Mouse (Mus musculus) frontal cortex, postnatal 36 days (tissue): ENCODE results near the gene Btbd35f28.
"Not testable (repeated sequence)": the region's sequence is repeated elsewhere in the genome, so short reads cannot be mapped to it uniquely, and the experiment has no call there.

Experiments
- DNase-seq, 2 experiments: peaks; one replicate each; pipeline ENCODE4 v3.0.0; 2022; ENCODE audit warnings: low spot score in 2 of 2

Btbd35f28 gene

DNA sequence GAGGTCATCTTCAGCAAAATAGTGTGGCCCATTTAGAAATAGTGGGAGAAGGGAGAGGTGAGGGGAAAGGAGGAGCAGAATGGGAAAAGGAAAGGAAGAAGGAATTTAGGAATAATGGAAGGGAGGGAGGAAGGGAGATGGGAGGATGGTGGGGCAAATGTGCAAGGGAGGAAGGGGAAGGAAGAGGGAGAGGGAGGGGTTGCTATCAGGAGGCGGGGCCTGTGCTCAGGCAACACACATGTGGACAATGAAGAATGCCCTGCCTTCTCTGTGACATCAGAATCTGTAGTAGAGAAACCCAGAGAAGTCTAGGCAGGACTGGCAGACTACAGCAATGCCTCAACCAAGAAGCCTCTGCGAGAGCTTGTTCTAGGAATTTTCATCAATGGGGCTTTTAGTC lies at the start of gene Btbd35f28:
TSS of gene Btbd35f28 (plus strand) at position 301 of the 400 bp plus-strand sequence.
- not testable (repeated sequence) for DNase-seq
